Mouse (Mus musculus): ENCODE results near the gene Cfap298.

DNA sequence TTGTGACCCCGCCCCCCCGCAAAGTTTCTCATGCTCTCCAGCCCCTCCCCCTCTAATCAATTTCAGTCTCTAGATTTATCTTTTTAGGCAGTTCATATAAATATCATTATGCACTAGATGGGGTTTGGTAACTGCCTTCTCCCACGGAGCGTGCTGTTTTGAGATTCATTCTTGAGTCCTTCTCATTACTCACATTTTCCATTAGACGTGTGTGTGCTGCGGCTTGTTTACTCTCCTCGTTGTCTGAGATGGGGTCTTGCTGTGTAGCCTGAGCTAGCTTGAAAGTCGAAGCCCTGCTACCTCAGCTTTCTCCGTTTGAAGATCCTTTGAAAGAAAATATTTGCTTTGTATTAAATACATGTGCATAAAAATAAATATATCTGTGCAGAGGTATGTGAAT is 41.1 kb downstream of the Cfap298 start:
- TF ChIP-seq CTCF (IDR thresholded peaks at IDR 0.05; ENCODE audit: low read depth), result no peak
- no peak for TF ChIP-seq EP300 (optimal IDR thresholded peaks at IDR 0.05)

Data from stomach, postnatal 0 days (tissue).